In genomic region chr6:12699089-12699488, GRCm38 (mm10) we compare ENCODE assay signal across 19 mouse cellular contexts. TPM values are rescaled to one million over a fixed set of nuclear protein-coding genes. Genes with fewer than 3 reads are reported as not detected.
"Had no signal": no experiment of that assay in that cellular context is flagged by ENCODE, and none has a peak within 500 bp of the region (broad histone marks: within the 10 kb centered on the region; RNA-seq: fewer than 3 reads in every experiment).

No protein-coding gene starts in this region.

- DNase-seq: lung, embryonic 14.5 days; lung, postnatal 10 days; lung, postnatal 4 days; midbrain, embryonic 14.5 days; retina, postnatal 1 day; right cerebral cortex, adult 18-20 months; right cerebral cortex, postnatal 25 days; right cerebral cortex, postnatal 4 days; spleen, adult 18-20 months; thymus, adult 18-20 months; thymus, postnatal 14 days; thymus, postnatal 36 days had no signal

- H3K9ac ChIP-seq: lung, embryonic 14.5 days; midbrain, embryonic 12.5 days; neural tube, embryonic 13.5 days; neural tube, embryonic 15.5 days had no signal

- H3K9me3 ChIP-seq: midbrain, embryonic 10.5 days; midbrain, embryonic 12.5 days; neural tube, embryonic 13.5 days; neural tube, embryonic 15.5 days had no signal

- H3K4me1 ChIP-seq: midbrain, embryonic 10.5 days; midbrain, embryonic 12.5 days; neural tube, embryonic 15.5 days had no signal

- H3K4me2 ChIP-seq: lung, embryonic 14.5 days; midbrain, embryonic 12.5 days; neural tube, embryonic 13.5 days; neural tube, embryonic 15.5 days had no signal

- H3K36me3 ChIP-seq: midbrain, embryonic 10.5 days; midbrain, embryonic 12.5 days; neural tube, embryonic 13.5 days; neural tube, embryonic 15.5 days had no signal

- H3K4me3 ChIP-seq: midbrain, embryonic 10.5 days; midbrain, embryonic 12.5 days; myocyte; neural tube, embryonic 13.5 days; neural tube, embryonic 15.5 days had no signal

- H3K27ac ChIP-seq: midbrain, embryonic 10.5 days; midbrain, embryonic 12.5 days; neural tube, embryonic 13.5 days; neural tube, embryonic 15.5 days had no signal

- H3K27me3 ChIP-seq: midbrain, embryonic 12.5 days; neural tube, embryonic 13.5 days; neural tube, embryonic 15.5 days had no signal

- ATAC-seq: midbrain, embryonic 16.5 days had no signal

RNA-seq across cellular contexts. Expression of gene Thsd7a, which starts 50.1 kb away (rescaled TPM):
- total RNA-seq: megakaryocyte-erythroid progenitor cell, adult 5-6 weeks had no signal
